Mouse (Mus musculus) gastrocnemius, postnatal 4 days (tissue): ENCODE measurements around the gene Col9a1. TPM values are rescaled to one million over a fixed set of nuclear protein-coding genes. Genes with fewer than 3 reads are reported as not detected.

ENCODE experiments used
- DNase-seq, 2 experiments: peaks; one replicate each; pipeline ENCODE4 v3.0.0; 2021 to 2022; ENCODE audit warnings: low spot score in 2 of 2, mixed read lengths in 2 of 2
- long read RNA-seq, 2 experiments: library from polyadenylated mRNA; stranded (forward); transcript quantifications; one replicate each; pipeline ENCODE4 v2.0.0; 2021
- total RNA-seq, 2 experiments: library from RNA; stranded (reverse); gene quantifications; 2 replicates each; pipeline ENCODE4 v1.2.3; 2021

Col9a1 gene
- under 1 TPM; 0.59 to 0.70 TPM for total RNA-seq
- long read RNA-seq, experiment 1, partial matches to known transcripts = 2 of 6 reads
- long read RNA-seq, experiment 1, other reads (novel, unspliced or antisense) = 2 of 6 reads
- long read RNA-seq, experiment 2 = 0 reads

GRCm38 (mm10) chr1:24177224-24177851 lies at the start of gene Col9a1:
TSS of gene Col9a1 (plus strand) at chr1:24177610.
- DNase-seq = no peak

- no peak for DNase-seq
Observed at GRCm38 (mm10) chr1:24127866-24128265, 49.5 kb upstream of the Col9a1 start.

DNA sequence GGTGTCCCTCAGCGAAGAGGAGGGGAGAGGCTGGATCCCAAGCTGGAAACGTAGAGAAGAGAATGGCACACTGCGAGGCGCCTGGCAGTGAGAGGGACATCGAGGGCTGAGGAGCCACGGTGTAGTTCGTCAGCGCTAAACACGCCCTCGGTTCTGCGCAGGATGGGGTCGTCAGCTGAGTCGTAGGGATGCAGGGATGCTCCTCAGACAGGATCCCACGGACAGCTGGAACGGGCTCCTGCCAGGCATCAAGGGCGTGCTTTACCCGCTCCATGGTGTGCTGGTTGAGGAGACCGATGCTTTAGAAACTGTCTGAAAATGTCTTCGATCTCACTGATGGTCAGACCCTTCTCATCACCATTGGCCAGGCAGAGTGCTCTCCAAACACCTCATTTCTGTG lies 43.6 kb upstream of the Col9a1 start:
- no peak for DNase-seq

DNA sequence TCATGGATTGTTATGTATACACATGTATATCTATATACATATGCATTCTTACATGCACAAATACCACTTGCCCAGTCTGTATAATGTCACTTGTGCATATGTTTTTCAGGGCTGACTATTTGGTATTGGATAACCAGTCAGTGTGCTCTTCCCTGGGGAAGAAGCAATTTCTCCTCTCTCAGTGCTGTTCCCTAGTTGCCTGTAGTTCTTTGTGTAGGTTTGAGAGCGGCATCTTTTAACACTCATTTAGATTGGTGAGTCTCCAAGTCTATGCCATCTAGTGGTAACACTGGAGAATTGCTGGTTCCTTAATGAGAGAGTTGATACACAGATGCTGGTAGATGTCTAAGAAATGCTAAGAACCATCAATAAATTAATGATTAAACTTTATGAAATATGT lies 42.6 kb upstream of the Col9a1 start:
- DNase-seq = no peak

- peak; percentile 19 to 39 for DNase-seq
Observed at GRCm38 (mm10) chr1:24137133-24137532, 40.3 kb upstream of the Col9a1 start.

DNA sequence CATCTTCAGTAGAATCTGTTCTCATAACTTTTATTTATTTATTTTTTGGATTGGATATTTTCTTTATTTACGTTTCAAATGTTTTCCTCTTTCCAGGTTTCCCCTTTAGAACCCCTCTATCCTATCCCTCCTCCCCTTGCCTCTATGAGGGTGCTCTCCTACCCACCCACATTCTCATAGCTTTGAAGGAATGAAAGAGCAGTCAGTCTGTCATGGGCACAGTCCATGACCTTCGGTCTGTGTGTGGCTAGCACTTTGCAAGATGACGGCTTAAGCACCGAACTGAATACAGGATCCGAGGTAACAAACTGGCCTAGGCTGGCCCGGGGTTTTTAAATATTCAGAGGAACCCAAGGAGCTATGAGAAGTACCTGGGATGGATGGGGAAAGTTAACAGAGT lies 36.9 kb upstream of the Col9a1 start:
- no peak for DNase-seq

DNA sequence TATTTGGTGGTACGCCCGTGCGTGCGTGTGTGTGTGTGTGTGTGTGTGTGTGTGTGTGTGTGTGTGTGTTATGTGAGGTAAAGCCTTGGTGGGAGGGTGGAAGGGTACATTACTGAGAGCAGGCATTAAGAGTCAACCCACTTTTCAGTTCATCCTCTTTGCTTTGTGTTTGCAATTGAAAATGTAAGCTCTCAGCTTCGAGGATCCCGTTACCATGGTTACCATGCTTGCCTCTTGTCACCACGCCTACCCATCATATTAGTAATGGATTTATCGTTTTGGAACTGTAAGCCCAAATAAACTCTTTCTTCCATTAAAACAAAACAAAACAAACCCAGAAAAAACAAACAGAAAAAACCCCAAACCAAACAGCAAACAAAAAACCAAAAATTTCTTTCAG lies 33.9 kb upstream of the Col9a1 start:
- DNase-seq = no peak

DNA sequence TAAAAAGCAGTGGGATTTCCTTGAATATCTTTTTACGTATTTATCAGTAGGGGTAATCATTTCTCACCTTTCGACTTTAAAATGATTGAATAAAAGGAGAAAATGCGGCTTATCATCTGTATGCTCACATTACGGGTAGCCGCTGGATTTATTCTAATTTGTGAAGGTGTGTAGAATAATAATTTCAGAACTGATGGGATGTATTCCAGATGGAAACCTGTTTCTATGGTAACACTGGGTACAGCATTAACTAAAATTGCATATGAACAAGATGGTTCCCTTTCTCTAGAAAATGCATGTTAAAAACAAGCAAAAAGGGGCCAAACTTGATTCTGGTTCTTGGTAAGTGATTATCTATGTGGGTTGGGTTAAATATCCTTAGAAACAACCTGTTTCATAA lies 19.7 kb upstream of the Col9a1 start:
- DNase-seq = no peak

GRCm38 (mm10) chr1:24169410-24169809 lies 8.0 kb upstream of the Col9a1 start:
- no peak for DNase-seq

DNA sequence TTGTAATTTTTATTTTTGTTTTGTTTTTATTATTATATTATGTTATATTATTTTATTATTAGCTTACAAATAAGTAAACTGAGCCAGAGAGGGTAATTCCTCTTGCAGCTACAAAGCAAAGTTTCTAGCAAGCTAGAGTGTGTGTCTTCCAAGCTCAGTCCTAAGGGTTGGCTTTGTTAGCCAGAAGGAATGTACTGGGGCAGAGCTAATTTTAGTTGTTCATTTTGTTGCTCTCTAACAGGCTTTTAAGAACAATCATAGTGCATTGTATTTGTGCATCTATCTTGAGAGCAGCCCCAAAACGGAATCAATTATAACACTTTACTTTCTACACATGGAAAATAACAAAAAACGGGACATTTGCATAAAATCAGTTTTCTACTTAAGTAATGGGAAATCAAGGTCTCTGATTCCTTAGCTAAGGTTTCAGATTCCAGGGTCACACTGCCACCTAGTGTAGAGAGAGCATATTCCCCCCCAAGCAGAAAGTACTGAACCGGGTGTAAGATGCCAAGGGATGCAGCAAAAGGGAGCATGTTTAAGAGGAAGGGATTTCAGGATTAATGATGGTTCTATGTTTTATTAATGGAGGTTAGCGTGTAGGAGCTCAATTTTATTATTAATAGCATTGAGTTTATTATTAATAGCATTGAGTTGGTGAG lies 6.1 kb upstream of the Col9a1 start:
- DNase-seq = peak in 1 of 2 experiments; percentile 24

- DNase-seq = no peak
Observed at GRCm38 (mm10) chr1:24171898-24172297, 5.5 kb upstream of the Col9a1 start.

DNA sequence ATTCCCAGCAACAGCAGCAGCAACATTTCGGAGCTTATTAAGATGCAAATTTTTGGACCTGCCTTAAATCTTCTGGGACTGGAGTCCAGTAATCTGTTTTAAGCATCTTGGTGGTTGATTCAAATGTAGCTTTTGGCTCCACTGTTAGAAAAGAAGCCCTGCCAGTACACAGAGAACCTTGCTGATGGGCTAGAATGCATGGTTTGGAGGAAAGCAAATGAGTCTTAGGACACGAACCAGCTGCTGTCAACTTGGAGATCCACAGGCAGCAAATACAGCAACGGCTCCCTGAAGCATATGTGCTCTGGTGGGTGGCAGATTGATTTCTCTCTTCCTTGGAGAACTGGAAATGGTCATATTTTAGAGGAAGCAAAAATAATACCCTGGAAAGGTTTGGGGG lies 4.8 kb upstream of the Col9a1 start:
- DNase-seq = no peak

DNA sequence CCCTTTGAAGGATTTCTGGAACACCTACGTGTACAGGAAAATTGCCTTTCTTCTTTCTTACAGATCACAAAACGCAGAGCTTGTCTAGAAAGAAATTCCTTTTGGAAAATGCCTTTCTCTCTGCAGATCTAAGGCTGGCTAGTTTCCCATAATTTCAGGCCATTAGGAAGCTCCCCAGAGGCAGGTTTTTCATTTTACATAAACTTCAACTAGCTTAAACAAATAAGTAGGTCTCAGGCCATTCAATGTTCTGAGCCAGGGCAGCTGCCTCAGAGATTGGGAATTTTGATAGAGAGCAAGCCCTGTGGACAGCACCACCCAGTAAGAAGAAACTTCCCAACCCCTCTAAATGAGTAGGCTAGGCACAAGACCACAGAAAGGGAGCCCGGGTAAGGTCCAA lies 1.6 kb upstream of the Col9a1 start:
- DNase-seq = no peak

DNA sequence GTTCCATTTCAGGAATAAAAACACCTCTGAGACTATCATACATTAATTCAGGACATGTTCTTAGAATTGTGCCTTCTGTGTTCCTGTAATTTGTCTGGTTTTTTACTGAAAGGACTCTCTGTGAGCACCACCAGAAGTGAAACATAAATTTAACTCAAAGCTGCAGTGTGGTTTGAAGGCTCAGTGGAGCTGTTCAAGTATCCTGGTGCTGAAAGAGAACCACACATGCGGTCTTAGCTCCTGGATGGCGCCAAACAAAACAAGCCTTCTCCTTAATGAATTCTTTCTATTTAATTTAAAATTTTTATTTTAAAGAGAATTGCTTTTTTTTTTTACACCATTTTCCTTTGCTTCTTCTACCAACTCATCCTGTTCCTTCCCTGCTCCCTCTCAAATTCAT lies 2.4 kb downstream of the Col9a1 start:
- no peak for DNase-seq

- DNase-seq = no peak
Observed at GRCm38 (mm10) chr1:24184981-24185380, 7.6 kb downstream of the Col9a1 start.

DNA sequence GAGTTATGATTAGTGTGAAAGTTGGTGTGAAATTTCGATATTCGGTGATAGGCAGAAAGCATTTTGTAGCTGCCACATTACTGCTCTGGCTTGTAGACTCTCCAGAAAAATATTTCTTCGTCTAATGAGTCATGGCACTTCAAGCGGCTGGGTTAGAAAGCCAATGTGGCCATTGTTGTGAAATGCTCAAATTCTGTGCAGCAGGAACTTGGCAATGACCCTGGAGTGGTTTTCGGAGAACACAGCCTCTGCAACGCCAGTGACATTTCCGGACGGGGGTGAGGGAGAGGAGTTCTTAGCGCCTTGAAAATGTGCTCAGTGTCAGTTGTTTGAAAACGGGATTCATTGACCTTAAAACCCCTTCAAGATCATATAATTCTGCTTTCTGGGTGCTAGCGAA lies 9.6 kb downstream of the Col9a1 start:
- DNase-seq = no peak

DNA sequence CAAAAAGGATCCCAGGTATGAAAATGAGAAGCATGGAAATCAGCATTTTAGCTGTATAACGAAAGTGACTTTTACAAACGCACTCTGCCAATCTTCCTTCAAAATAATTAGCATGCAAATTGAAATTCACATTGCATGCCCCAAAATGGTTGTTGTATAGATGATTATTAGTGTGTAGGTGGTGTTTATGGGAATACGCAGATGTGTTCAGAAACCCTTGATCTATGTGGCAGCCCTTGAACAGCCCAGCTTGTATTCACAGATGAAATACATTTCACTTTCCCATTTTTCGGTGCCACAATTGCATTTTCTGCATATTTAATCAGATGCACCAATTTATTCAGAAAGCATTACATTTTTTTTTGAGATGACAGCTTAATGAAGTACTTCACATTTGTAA lies 14.3 kb downstream of the Col9a1 start:
- no peak for DNase-seq

DNA sequence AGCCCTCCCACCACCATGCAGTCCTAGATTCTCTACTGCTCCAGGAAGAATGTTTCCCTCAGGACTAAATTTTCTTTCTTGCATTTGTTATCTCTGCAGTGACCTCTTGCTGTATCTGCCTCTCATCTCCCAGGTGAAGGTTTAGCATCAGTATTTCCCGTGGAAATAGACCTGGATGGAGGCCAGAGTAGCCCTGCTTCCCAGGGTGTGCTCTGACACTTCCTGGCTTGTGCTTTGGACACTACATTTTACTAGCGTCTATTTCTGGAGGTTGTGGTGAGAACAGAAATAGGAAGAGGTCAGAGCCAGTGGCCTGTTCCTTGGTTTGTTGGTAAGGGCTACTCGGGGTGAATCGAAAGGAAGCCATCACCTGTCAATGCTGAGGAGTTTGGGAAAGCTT lies 16.7 kb downstream of the Col9a1 start:
- DNase-seq = no peak

GRCm38 (mm10) chr1:24195070-24195840 lies 17.8 kb downstream of the Col9a1 start:
- DNase-seq = no peak

DNA sequence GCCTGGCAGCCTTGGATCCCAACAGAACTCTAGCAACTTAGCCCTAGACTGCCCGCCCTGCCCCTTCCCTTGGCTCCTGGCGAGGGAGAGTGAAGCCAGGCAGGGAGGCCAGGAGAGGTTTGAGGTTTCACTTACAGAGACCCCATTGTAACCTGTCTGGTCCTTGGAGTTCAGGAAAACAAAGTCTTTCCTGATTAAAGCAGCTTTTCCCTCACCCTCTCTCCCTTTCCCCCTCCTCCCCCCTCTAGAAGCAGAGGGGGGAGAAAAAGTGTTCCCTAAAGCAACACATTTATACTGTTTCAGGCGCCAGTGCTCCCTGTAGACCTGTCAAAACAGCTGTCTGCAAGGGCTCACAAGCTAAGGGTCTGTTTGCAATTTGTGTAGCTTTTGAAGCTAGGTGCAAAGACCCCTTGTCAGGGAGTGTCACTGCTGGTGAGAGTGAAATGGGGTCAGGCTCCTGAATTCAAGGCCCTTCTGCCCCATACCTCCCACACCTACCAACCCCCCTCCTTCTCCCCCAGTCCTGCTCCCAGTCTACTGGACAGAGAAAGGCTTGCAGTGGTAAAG lies 18.6 kb downstream of the Col9a1 start:
- no peak for DNase-seq

- no peak for DNase-seq
Observed at GRCm38 (mm10) chr1:24211621-24212385, 34.4 kb downstream of the Col9a1 start.
